Mouse (Mus musculus) limb, embryonic 14.5 days (tissue): ENCODE data around the gene Med7. TPM values are rescaled to one million over a fixed set of nuclear protein-coding genes. Genes with fewer than 3 reads are reported as not detected.

ENCODE experiments used
- ATAC-seq: fragments of 200-750 bp; cut with Nextera tagmentation; 2 replicates; pipeline ENCODE4 v1.8.0; 2017; ENCODE audit warnings: low read depth, moderate number of reproducible peaks, moderate TSS enrichment; ENCODE audit not compliant: low FRiP score
- DNase-seq: peaks from one replicate; pipeline ENCODE4 v3.0.0-alpha.2; 2015; ENCODE audit warnings: low spot score
- H3K27ac ChIP-seq: fragments of 300-500 bp; sonication (generic); replicated peaks from 2 replicates; pipeline ENCODE4 v1.5.1; 2014; ENCODE audit warnings: low read depth, mild to moderate bottlenecking, low read length, moderate library complexity, mixed read lengths
- H3K27me3 ChIP-seq: fragments of 300-500 bp; sonication (generic); 2 replicates; pipeline ENCODE4 v1.6.1; 2014; ENCODE audit warnings: low read length, mixed read lengths; ENCODE audit not compliant: control insufficient read depth, insufficient read depth
- H3K36me3 ChIP-seq: fragments of 300-500 bp; sonication (generic); 2 replicates; pipeline ENCODE4 v1.6.1; 2014; ENCODE audit warnings: mild to moderate bottlenecking, low read length, moderate library complexity, mixed read lengths; ENCODE audit not compliant: control insufficient read depth, insufficient read depth
- H3K4me1 ChIP-seq: fragments of 300-500 bp; sonication (generic); 2 replicates; pipeline ENCODE4 v1.6.1; 2014; ENCODE audit warnings: antibody characterized with exemption, low read length, mixed read lengths; ENCODE audit not compliant: control insufficient read depth, insufficient read depth
- H3K4me2 ChIP-seq: fragments of 300-500 bp; sonication (generic); replicated peaks from 2 replicates; pipeline ENCODE4 v1.6.1; 2014; ENCODE audit warnings: low read depth, mild to moderate bottlenecking, low read length, moderate library complexity; ENCODE audit not compliant: severe bottlenecking
- H3K4me3 ChIP-seq: fragments of 300-500 bp; sonication (generic); replicated peaks from 2 replicates; pipeline ENCODE4 v1.5.1; 2014; ENCODE audit warnings: low read length
- H3K9ac ChIP-seq: fragments of 300-500 bp; sonication (generic); 2 replicates; pipeline ENCODE4 v1.6.1; 2014; ENCODE audit warnings: mild to moderate bottlenecking, low read depth, low read length, moderate library complexity; ENCODE audit not compliant: severe bottlenecking
- H3K9me3 ChIP-seq: fragments of 300-500 bp; sonication (generic); 2 replicates; pipeline ENCODE4 v1.6.1; 2016; ENCODE audit warnings: low read length; ENCODE audit not compliant: control insufficient read depth
- POLR2A ChIP-seq: fragments of 200-500 bp; IDR thresholded peaks from 2 replicates; pipeline ENCODE4 v1.8.0; 2012; ENCODE audit warnings: inconsistent platforms, mild to moderate bottlenecking, moderate library complexity, borderline replicate concordance; ENCODE audit not compliant: insufficient read depth, insufficient read length; ENCODE audit errors: extremely low read depth
- WGBS: fragments of 180-500 bp; shearing (Covaris S2); extraction: QIAGEN DNeasy Blood & Tissue Kit; methylation state at CpG from one replicate; pipeline ENCODE4 v1.1.7; 2014; 5-methylcytosine and 5-hydroxymethylcytosine counted together
- polyA plus RNA-seq, 2 experiments: library from polyadenylated mRNA; depleted of rRNA in 1 of 2; stranded (reverse) in 1 of 2; unstranded in 1 of 2; fragments of >200 nt; fragmentation: Nextera tagmentation in 1 of 2; extraction: Ambion mirVana in 1 of 2; gene quantifications; 2 replicates each; pipeline versions ENCODE4 v1.2.1 to v1.2.3; 2012 to 2014

Gene Med7
- polyA plus RNA-seq, 2 experiments, result 46.1 to 75.8 TPM

- H3K27ac ChIP-seq, result no peak overlapping the region
- no peaks in the 10 kb centered on the region for H3K9me3 ChIP-seq
- H3K4me3 ChIP-seq, result no peak overlapping the region
- ATAC-seq (no peak), DNase-seq (no peak)
- H3K27me3 ChIP-seq, result no peaks in the 10 kb centered on the region
- 88% methylated on average over 2 of the region's 2 CpGs for WGBS
- H3K36me3 ChIP-seq, result no peaks in the 10 kb centered on the region
- H3K9ac ChIP-seq, result no peak overlapping the region
- no peak for TF ChIP-seq POLR2A
- no peak overlapping the region for H3K4me2 ChIP-seq
- H3K4me1 ChIP-seq, result no peaks in the 10 kb centered on the region
Observed at GRCm38 (mm10) chr11:46430123-46430522, 6.6 kb upstream of the Med7 start.

GRCm38 (mm10) chr11:46431129-46431528 lies 5.6 kb upstream of the Med7 start:
- Histone ChIP-seq H3K4me1 (0 out of 2 replicates have a peak, but pooled peaks cover under 1% of the 10 kb centered on the region), H3K9me3 (no peaks in the 10 kb centered on the region), H3K9ac (no peak overlapping the region), H3K36me3 (no peaks in the 10 kb centered on the region), H3K4me2 (no peak overlapping the region), H3K27me3 (no peaks in the 10 kb centered on the region), H3K27ac (no peak overlapping the region), H3K4me3 (no peak overlapping the region)
- ATAC-seq (peak; percentile 80; the same call in 1 of the 2 replicates), DNase-seq (peak; percentile 85)
- no peak for TF ChIP-seq POLR2A
- WGBS, result 14% methylated on average over 3 of the region's 3 CpGs

- H3K4me1 ChIP-seq, result peaks cover 9% of the 10 kb centered on the region
- H3K36me3 ChIP-seq, result peaks cover 12% of the 10 kb centered on the region; the same call in 1 of the 2 replicates
- H3K4me3 ChIP-seq, result no peak overlapping the region
- no peak for TF ChIP-seq POLR2A
- H3K9me3 ChIP-seq, result no peaks in the 10 kb centered on the region
- no peaks in the 10 kb centered on the region for H3K27me3 ChIP-seq
- H3K4me2 ChIP-seq, result no peak overlapping the region
- no peak for DNase-seq
- ATAC-seq, result no peak
- H3K9ac ChIP-seq, result no peak overlapping the region
- H3K27ac ChIP-seq, result no peak overlapping the region
Observed at GRCm38 (mm10) chr11:46435363-46435762, 1.4 kb upstream of the Med7 start.

- peak overlapping the region; percentile 72 for H3K4me2 ChIP-seq
- H3K4me3 ChIP-seq, result peak overlapping the region; percentile 96
- H3K27ac ChIP-seq, result peak overlapping the region; percentile 91; the same call in 1 of the 2 replicates
- peak overlapping the region; percentile 77 for H3K9ac ChIP-seq
- ATAC-seq, result peak; percentile 27; the same call in 1 of the 2 replicates
- H3K4me1 ChIP-seq, result peaks cover 9% of the 10 kb centered on the region
- H3K27me3 ChIP-seq, result no peaks in the 10 kb centered on the region
- DNase-seq, result peak; percentile 57
- H3K9me3 ChIP-seq, result no peaks in the 10 kb centered on the region
- no peak for TF ChIP-seq POLR2A
- H3K36me3 ChIP-seq, result peaks cover 30% of the 10 kb centered on the region
- WGBS, result under 1% methylated on average over 23 of the region's 23 CpGs
Observed at GRCm38 (mm10) chr11:46437459-46438000, 805 bp downstream of the Med7 start.

- no peak overlapping the region for H3K9ac ChIP-seq
- H3K27ac ChIP-seq, result no peak overlapping the region
- DNase-seq, result no peak
- no peaks in the 10 kb centered on the region for H3K9me3 ChIP-seq
- H3K4me2 ChIP-seq, result no peak overlapping the region
- no peaks in the 10 kb centered on the region for H3K27me3 ChIP-seq
- TF ChIP-seq POLR2A, result no peak
- no peak for ATAC-seq
- H3K4me3 ChIP-seq, result no peak overlapping the region
- WGBS, result 94% methylated on average over 5 of the region's 5 CpGs
- H3K4me1 ChIP-seq, result peaks cover 9% of the 10 kb centered on the region
- H3K36me3 ChIP-seq, result peaks cover 35% of the 10 kb centered on the region
Observed at GRCm38 (mm10) chr11:46439005-46439543, 2.3 kb downstream of the Med7 start.
